Mouse (Mus musculus) cortical plate, adult 2 months (tissue): ENCODE results near the gene D10Jhu81e. TPM values are rescaled to one million over a fixed set of nuclear protein-coding genes. Genes with fewer than 3 reads are reported as not detected.
"Not testable (repeated sequence)": the region's sequence is repeated elsewhere in the genome, so short reads cannot be mapped to it uniquely, and the experiment has no call there.

Experiments
- H3K27ac ChIP-seq: fragments of 200-500 bp; 2 replicates; pipeline ENCODE4 v1.5.1; 2012; ENCODE audit warnings: low read length, control low read depth, inconsistent platforms; ENCODE audit not compliant: insufficient read depth
- H3K4me1 ChIP-seq: fragments of 200-500 bp; 2 replicates; pipeline ENCODE4 v1.6.1; 2011; ENCODE audit warnings: low read length; ENCODE audit not compliant: control insufficient read depth, insufficient read depth
- H3K4me3 ChIP-seq: fragments of 200-500 bp; 2 replicates; pipeline ENCODE4 v1.5.1; 2011; ENCODE audit warnings: mild to moderate bottlenecking, low read length, control low read depth; ENCODE audit not compliant: insufficient read depth
- CTCF ChIP-seq: fragments of 200-500 bp; IDR thresholded peaks from 2 replicates; pipeline ENCODE4 v1.5.1; 2011; ENCODE audit warnings: mild to moderate bottlenecking, control low read depth, low read length; ENCODE audit not compliant: insufficient read depth; ENCODE audit errors: extremely low read depth
- POLR2A ChIP-seq: fragments of 200-500 bp; IDR thresholded peaks from 2 replicates; pipeline ENCODE4 v1.6.1; 2011; ENCODE audit warnings: mild to moderate bottlenecking, low read length, control low read depth; ENCODE audit not compliant: insufficient read depth; ENCODE audit errors: extremely low read depth
- polyA plus RNA-seq: library from polyadenylated mRNA; depleted of rRNA; stranded (reverse); fragments of >200 nt; gene quantifications from 2 replicates; pipeline ENCODE4 v1.2.3, GENCODE M21; 2012; rRNA removed

The D10Jhu81e gene
- polyA plus RNA-seq, result 128 TPM in 2 replicates

GRCm38 (mm10) chr10:78169281-78170042 lies at the start of gene D10Jhu81e:
Gene D10Jhu81e (minus strand): TSS chr10:78169782.
- Histone ChIP-seq H3K4me1 (peaks cover 4% of the 10 kb centered on the region), H3K27ac (peak within 1 kb of the TSS; percentile 52), H3K4me3 (peak within 1 kb of the TSS; percentile 90)
- TF ChIP-seq POLR2A (peak; percentile 86), CTCF (no peak)

DNA sequence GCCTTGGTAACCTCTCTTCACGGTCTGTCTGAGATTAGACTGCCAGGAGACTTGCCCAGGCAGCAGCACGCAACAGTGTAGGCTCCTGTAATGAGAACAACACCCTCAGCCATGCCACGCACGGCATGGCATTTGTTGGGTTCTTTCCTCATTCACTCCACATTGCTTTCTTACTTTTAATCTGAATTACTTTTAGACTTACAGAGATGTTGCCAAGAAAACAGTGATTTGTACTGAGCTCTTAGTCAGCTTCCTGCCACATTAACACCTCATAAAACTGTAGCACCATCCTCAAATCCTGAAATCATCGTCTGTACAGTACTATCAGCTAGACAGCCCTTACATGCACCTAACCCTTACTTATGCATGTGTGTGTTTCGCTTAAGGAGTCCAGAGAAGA lies 49.0 kb upstream of the D10Jhu81e start:
- no peak overlapping the region for H3K4me3 ChIP-seq
- no peak overlapping the region for H3K27ac ChIP-seq
- H3K4me1 ChIP-seq, result peaks cover 17% of the 10 kb centered on the region
- no peak for TF ChIP-seq POLR2A
- TF ChIP-seq CTCF, result no peak

GRCm38 (mm10) chr10:78216376-78217083 lies 46.9 kb upstream of the D10Jhu81e start:
- no peak for TF ChIP-seq POLR2A
- no peak for TF ChIP-seq CTCF
- peaks cover 17% of the 10 kb centered on the region for H3K4me1 ChIP-seq
- H3K27ac ChIP-seq, result no peak overlapping the region
- H3K4me3 ChIP-seq, result no peak overlapping the region

- no peak overlapping the region for H3K4me3 ChIP-seq
- no peak overlapping the region for H3K27ac ChIP-seq
- peaks cover 11% of the 10 kb centered on the region for H3K4me1 ChIP-seq
- TF ChIP-seq POLR2A, result no peak
- TF ChIP-seq CTCF, result no peak
Observed at GRCm38 (mm10) chr10:78214371-78214770, 44.8 kb upstream of the D10Jhu81e start.

DNA sequence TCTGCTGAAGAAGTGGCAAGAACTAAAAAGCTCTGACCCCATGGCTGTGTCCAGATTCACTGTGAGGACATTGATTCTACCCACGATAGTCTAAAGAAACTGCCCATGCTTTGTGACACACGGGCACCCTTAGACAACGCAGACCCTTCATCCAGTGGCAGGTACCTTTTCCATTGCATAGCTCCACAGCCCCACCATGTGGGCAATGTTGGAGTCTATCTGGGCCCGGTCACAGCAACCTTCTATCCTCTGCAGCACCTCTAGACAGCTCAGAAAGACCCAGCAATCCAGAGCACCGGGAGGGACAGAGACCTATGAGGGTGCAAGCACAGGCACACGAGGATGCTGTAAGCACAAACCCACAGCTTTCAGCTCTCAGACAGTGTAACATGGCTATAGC lies 41.7 kb upstream of the D10Jhu81e start:
- Histone ChIP-seq H3K4me3 (no peak overlapping the region), H3K4me1 (peaks cover 7% of the 10 kb centered on the region), H3K27ac (no peak overlapping the region)
- TF ChIP-seq CTCF (peak; percentile 37), POLR2A (no peak)

DNA sequence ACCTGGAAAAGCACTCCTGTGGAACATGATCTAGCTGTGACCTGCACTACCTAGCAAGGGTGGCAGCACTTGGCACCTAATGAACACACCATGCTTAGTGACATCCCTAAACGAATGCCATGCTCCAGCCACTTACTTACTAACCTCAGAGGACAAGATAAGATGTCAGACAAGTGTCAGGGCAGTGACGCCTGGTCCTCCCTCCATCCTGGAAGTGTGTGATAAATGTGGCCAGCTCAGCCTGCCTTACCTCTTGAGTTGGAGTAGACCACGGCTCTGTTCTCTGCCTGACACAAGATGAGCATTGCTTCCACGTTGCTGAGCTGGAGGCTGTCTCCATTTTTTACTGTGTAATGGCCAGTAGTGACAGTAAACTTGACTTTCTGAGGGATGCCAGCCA lies 31.6 kb upstream of the D10Jhu81e start:
- Histone ChIP-seq H3K4me3 (no peak overlapping the region), H3K27ac (no peak overlapping the region), H3K4me1 (no peaks in the 10 kb centered on the region)
- TF ChIP-seq POLR2A, result no peak
- TF ChIP-seq CTCF, result no peak

GRCm38 (mm10) chr10:78192933-78193332 lies 23.4 kb upstream of the D10Jhu81e start:
- Histone ChIP-seq H3K27ac (no peak overlapping the region), H3K4me3 (no peak overlapping the region), H3K4me1 (no peaks in the 10 kb centered on the region)
- TF ChIP-seq POLR2A (no peak), CTCF (no peak)

DNA sequence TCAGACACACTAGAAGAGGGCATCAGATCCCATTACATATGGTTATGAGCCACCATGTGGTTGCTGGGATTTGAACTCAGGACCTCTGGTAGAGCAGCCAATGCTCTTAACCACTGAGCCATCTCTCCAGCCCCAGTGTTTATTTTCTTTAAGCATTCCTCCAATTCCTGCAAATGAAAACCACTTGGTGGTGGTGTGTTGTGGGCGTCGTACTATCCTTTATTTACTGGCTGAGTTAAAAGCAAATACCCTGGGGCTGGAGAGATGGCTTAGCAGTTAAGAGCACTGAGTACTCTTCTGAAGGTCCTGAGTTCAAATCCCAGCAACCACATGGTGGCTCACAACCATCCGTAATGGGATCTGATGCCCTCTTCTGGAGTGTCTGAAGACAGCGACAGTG lies 16.5 kb upstream of the D10Jhu81e start:
- H3K4me3 ChIP-seq, H3K27ac ChIP-seq, H3K4me1 ChIP-seq: not testable (repeated sequence)

DNA sequence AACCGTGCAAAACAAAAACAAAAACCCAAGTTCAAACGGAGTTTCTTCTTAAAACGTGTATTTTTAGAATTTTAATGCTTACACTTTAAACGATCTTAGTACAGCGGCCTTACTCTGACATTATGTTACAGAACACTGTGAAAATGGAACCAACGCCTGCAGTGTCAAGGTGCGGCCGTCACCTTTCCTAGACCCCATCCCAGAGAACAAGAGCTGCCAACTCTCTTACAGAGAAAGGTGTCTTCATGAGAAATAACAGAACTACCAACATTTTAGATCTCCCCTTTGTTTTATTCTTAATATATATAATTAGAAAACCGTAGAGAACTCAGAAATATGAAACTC lies 15.8 kb upstream of the D10Jhu81e start:
- Histone ChIP-seq H3K27ac (no peak overlapping the region), H3K4me1 (peaks cover 2% of the 10 kb centered on the region; the same call in 1 of the 2 replicates), H3K4me3 (peak overlapping the region; percentile 72)
- no peak for TF ChIP-seq POLR2A
- no peak for TF ChIP-seq CTCF

DNA sequence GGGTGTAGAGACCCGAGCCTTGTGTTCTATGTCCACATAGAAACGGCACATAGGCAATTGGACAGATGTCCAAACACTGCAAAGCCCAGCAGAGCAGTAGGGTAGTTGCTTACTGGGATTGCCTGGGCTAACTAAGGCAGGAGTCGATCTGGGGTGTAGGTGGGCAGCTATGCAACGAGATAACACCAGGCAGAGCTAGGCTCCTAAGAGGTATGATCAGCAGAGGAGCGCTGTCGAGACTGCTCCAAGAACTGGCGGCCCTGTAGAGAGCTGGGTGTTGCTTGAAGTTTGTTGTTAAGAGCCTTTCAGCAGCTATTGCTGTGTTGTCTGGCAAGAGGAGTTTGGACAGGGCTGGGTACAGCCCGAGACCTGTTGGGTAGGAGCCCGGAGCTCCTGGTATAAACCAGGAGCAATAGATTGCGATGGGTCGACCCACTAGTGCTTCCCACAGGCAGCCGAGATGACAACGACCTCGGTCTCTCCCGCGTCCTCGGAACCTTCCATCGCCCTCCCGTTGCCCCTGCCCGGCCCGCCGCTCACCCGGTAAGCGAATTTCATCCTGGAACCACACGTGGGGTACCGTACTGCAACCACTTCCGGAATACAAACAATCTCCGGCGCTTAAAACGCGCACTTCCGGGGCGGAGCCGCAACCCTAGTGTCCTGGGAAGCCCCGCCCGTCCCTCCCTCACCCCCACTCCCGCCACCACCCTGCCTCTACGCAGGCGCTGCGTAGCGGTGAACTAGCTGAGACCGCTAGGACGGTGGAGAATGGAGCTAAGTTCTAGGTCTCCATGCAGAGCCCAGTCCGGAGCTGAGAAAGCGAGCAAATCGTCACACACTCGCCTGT lies 15.2 kb upstream of the D10Jhu81e start, which contains the start of gene Pwp2:
TSS of gene Pwp2 (minus strand) at position 619 of the 850 bp plus-strand sequence.
- H3K4me3 ChIP-seq, result peak within 1 kb of the TSS; percentile 72
- no peak for TF ChIP-seq CTCF
- TF ChIP-seq POLR2A, result peak; percentile 96
- peaks cover 2% of the 10 kb centered on the region; the same call in 1 of the 2 replicates for H3K4me1 ChIP-seq
- no peak within 1 kb of the TSS for H3K27ac ChIP-seq
